Mouse (Mus musculus) CD4-positive naive resting alpha-beta T cell, adult 76 days (primary cell): ENCODE data around the gene Prune1. TPM values are rescaled to one million over a fixed set of nuclear protein-coding genes. Genes with fewer than 3 reads are reported as not detected.

Experiments used
- total RNA-seq: library from RNA; stranded (reverse); gene quantifications from one replicate; pipeline ENCODE4 v1.2.4, GENCODE M21; 2023

Prune1 gene
- total RNA-seq, result 5.7 TPM

GRCm38 (mm10) chr3:95281216-95282126 lies at the start of gene Prune1, which contains the start of gene Mindy1:
Gene Prune1 (minus strand): TSS chr3:95282076.
Gene Mindy1 (plus strand): TSS chr3:95281345.

DNA sequence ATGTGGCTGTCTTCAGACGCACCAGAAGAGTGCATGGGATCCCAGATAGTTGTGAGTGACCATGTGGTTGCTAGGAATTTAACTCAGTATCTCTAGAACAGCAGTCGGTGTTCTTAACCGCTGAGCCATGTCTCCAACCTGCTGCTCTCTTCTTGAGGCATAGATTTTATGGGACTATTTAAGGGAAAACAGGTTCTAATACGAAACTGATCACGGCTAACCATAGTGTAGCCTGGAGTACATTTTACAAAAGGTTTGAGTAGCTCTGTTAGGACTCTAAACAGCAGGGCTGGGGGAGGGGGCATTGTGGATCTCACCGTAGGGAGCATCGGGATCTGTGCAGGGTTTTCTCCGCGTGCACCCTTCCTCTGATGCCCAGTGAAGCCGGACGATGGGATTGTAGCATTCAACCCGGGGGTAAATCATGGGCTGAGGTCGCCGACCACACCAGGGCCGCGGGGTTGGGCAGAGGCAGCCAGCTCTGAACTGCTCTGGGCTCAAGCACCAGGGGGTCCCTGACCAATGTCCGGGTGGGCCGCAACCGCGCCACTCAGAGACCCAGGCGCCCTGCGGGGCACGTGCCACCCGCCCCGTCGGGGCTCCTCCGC lies 32.7 kb upstream of the Prune1 start, which contains the start of gene Cers2:
Gene Cers2 (plus strand): TSS at position 306 of the 608 bp plus-strand sequence.

DNA sequence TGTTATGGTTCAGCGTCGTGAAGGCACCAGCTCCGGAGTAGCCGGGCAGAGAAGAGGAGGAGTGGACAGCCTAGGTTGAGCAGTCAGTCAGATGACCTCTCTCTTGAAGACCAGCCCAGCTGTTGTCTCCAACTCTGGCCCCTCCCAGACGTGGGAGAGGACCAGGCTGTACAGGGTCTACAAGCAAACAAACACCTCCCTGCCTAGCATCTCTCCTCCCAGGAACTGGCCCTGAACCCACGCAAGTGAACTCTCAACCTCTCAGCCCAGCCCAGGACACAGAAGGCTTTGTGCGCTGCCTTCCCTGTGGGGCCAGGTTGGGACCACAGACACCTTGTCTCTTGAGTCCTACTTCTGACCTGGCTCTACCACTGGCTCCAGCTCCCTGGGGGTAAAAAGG lies 25.2 kb upstream of the Prune1 start, which contains the start of gene Anxa9:
Gene Anxa9 (minus strand): TSS at position 77 of the 400 bp plus-strand sequence.

DNA sequence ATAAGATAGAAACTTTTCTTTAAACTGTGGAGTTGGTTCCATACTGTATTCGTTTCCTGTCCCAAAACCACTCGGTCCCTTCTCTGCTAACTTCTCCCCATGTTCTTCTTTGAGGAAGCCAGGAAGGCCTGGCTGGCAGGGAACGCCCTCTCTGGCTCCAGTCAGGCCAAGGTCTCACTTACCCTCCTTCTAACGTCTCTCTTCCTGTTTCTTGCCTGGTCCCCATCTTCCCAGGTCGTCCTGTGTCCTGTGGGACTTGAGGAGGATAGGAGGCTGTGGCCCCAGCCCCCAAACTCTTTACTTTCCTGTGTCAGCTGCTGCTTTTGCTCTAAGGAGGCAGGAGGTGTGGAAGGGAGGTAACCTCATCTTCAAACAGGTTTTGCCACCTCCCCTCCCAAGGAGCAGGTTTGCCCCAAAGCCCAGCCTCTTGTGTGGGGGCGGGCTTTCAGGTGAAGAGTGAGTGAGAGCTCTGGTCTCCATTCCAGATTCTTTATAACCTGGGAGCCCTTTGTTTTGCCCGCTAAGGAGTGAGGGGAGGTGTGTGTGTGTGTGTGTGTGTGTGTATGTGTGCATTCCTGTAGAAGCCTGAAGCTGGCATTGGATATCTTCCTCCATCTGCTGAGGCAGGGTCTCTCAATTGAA lies 31.0 kb downstream of the Prune1 start, which contains the start of gene Bnipl:
Gene Bnipl (minus strand): TSS at position 411 of the 642 bp plus-strand sequence.

GRCm38 (mm10) chr3:95241498-95241897 lies 40.4 kb downstream of the Prune1 start, which contains the start of gene Gm128:
Gene Gm128 (minus strand): TSS chr3:95241598.

GRCm38 (mm10) chr3:95231298-95232221 lies 50.3 kb downstream of the Prune1 start, which contains the start of gene Mllt11:
Gene Mllt11 (minus strand): TSS chr3:95232171.

DNA sequence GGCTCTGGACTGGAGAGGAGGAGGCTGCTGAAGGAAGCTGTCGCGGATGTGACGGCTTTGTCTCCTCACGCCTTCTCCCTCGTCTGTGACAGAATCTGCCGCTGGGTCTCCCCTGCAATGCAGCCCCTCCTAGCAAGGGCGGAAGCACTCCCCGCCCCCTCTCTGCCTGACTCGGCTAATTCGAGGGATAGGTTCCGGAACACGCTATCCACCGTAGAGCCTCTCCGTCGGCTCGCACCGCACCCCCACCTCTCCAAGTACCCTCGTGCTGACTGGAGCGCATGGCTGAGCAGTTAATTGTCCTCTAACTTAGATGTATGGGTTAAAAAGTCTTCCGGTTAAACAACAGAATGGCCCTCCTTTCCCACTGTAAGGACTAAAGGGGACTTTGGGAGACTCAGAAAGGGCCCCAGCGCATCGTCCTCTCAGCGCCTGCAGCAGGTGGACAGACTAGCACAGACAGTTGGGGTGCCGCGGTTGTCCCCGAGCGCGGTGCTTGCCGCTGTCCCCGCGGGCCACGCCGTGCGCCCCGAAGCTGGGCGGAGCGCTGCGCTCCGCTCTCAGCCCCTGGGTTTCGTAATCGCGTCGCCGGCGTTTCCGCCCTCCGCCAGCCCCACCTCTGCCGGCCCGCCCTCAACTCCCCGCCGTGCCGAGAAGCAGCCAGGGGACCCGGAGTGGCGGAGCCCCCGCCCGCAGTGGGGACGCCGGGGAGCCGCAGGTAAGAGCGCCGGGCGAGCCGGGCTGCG lies 53.6 kb downstream of the Prune1 start, which contains the start of gene Cdc42se1:
Gene Cdc42se1 (plus strand): TSS at position 585 of the 746 bp plus-strand sequence.

GRCm38 (mm10) chr3:95217255-95218134 lies 64.4 kb downstream of the Prune1 start, which contains the start of gene Gabpb2:
Gene Gabpb2 (minus strand): TSS chr3:95217916.

Other genes starting within 250 kb of the Prune1 start
- 137 TPM for gene Psmd4, start 239.5 kb downstream of the Prune1 start, total RNA-seq
- 51.7 TPM for gene Pip5k1a, start 175.1 kb downstream of the Prune1 start, total RNA-seq
- gene Vps72, start 171.1 kb downstream of the Prune1 start, total RNA-seq, result 52.3 TPM
- 1.4 TPM for gene Tmod4, start 157.6 kb downstream of the Prune1 start, total RNA-seq
- gene Scnm1, start 148.1 kb downstream of the Prune1 start, total RNA-seq, result 86.1 TPM
- 9.2 TPM for gene Lysmd1, start 148.0 kb downstream of the Prune1 start, total RNA-seq
- 86.6 TPM for gene Tnfaip8l2, start 139.7 kb downstream of the Prune1 start, total RNA-seq
- gene Sema6c, start 121.6 kb downstream of the Prune1 start, total RNA-seq, result 2.3 TPM
- gene Gabpb2, start 64.2 kb downstream of the Prune1 start, total RNA-seq, result 71.0 TPM
- 203 TPM for gene Cdc42se1, start 53.3 kb downstream of the Prune1 start, total RNA-seq
- gene Mllt11, start 49.9 kb downstream of the Prune1 start, total RNA-seq, result 4.5 TPM
- gene Gm128, start 40.5 kb downstream of the Prune1 start, total RNA-seq, result 0.29 TPM
- not detected for gene Bnipl, start 30.9 kb downstream of the Prune1 start, total RNA-seq
- 16.7 TPM for gene Mindy1, start 731 bp downstream of the Prune1 start, total RNA-seq
- gene Anxa9, start 25.1 kb upstream of the Prune1 start, total RNA-seq, result 0.29 TPM
- gene Cers2, start 32.7 kb upstream of the Prune1 start, total RNA-seq, result 101 TPM
- 30.0 TPM for gene Setdb1, start 75.1 kb upstream of the Prune1 start, total RNA-seq
- not detected for gene 4930558C23Rik, start 120.8 kb upstream of the Prune1 start, total RNA-seq
- gene Arnt, start 152.3 kb upstream of the Prune1 start, total RNA-seq, result 95.5 TPM
- 0.62 TPM for gene Ctsk, start 217.2 kb upstream of the Prune1 start, total RNA-seq
- 119 TPM for gene Ctss, start 244.7 kb upstream of the Prune1 start, total RNA-seq